Mouse (Mus musculus): ENCODE results near the gene Tor1a.
A peak's percentile ranks its signal among the peaks of the same experiment; 100 is the strongest.
"Not testable (repeated sequence)": the region's sequence is repeated elsewhere in the genome, so short reads cannot be mapped to it uniquely, and the experiment has no call there.

Tor1a gene

GRCm38 (mm10) chr2:30954797-30955196 lies 12.9 kb downstream of the Tor1a start:
- no peak for DNase-seq (ENCODE audit: low read depth)

DNA sequence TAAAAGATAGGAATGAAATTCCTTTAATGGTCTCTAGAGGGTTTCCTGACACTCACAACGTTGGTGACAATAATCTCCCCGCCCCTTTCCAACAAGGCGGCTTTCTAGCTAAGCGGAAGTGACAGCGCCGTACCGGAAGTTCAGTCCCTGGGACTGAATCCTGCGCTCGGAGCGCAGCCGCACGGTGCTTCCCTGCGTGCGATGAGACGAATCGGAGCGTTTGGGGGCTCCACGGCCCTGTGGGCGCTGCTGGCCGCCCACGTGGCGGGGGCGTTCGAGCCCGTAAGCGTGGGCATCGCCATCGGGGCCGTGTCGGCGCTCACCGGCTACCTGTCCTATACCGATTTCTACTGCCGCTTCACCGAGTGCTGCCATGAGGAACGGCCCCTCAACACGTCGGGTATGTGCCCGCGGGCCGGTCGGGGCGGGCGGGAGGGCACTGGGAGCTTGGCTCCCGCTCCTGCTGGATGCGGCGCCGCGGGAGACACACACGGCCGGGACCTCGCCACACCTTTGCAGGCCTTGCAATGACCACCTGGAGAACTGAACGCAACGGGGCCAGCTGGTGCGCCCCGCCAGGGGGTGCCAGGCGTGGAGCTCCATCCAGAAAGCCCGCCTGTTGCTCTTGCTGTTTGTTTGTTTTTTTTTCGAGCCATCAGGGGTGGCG lies 14.8 kb downstream of the Tor1a start, which contains the start of gene Tor1b:
TSS of gene Tor1b (plus strand) at position 136 of the 667 bp plus-strand sequence.
- peak; percentile 92 for DNase-seq (ENCODE audit: low read depth)

DNA sequence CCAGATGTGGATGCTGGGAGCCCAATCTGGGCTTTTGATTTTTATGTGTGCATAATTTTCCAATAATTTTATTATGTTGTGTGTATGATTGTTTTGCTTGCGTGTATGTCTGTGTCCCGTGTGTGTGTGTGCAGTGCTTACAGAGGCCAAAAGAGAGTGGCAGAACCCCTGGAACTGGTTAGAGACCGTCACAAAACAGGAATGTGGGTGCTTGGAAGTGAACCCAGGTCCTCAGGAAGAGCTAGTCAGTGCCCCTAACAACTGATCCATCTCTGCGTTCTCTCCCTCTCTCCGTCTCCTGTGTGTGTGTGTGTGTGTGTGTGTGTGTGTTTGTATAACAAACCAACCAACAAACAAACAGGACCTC lies 15.3 kb downstream of the Tor1a start:
- DNase-seq (ENCODE audit: low read depth): no peak

GRCm38 (mm10) chr2:30942603-30943011 lies 25.1 kb downstream of the Tor1a start:
- peak; percentile 90 for DNase-seq (ENCODE audit: low read depth)

- DNase-seq (ENCODE audit: low read depth): not testable (repeated sequence)
Measured at GRCm38 (mm10) chr2:30942116-30942515, 25.6 kb downstream of the Tor1a start.

GRCm38 (mm10) chr2:30941586-30941985 lies 26.1 kb downstream of the Tor1a start:
- DNase-seq (ENCODE audit: low read depth): no peak

DNA sequence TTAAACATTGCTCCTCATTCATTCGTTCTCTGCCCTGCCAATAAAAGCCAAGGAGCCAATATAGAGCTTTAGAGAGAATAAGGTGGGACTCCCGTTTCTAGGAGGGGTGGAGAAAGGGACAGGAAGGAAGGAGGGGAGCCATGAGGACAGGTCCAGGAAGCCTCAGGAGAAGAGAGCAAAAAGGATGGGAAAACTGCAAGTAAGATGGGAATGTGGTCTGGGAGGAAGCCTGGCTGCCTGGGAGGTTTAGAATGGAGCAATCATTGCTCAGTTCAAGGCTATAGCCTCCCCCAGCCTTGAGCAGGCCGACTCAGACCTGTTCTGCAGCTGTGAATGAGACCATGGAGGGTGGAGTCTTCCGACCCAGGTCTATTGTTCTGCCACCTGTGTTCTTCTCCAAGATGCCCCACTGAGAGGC lies 29.1 kb downstream of the Tor1a start:
- no peak for DNase-seq (ENCODE audit: low read depth)

DNA sequence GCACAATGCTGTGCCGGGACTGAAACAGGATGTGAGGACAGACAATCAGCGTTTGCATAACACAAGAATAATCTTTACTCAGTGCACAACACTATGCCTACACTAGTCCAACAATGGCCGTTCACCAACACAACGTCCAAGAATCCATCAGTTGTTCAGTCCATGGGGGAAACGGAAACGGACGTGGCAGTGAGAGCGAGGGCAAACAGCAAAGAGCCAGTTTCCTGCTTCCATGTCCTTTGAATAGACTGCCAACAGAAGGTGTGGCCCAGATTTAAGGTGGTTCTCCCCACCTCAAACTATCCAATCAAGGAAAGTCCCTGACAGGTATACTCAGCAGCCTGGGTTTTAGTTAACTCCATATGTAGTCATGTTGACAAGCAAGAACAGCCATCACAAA lies 30.0 kb downstream of the Tor1a start:
- DNase-seq (ENCODE audit: low read depth): no peak

DNA sequence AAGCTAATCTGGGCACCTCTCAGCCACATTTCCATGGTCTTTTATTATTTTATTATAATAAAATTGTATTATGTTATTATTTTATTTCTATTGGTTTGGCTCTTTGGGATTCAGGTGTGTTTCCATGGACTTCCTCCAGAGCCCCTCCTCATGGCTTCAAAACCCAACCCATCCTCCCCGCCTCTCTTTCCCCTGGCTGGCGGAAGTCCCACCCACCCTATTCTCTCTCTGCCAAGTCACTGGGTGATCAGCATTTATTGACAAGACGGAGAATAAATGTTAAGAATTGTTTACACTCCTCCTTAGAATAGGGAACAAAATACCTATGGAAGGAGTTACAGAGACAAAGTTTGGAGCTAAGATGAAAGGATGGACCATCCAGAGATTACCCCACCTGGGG lies 30.9 kb downstream of the Tor1a start:
- no peak for DNase-seq (ENCODE audit: low read depth)

DNA sequence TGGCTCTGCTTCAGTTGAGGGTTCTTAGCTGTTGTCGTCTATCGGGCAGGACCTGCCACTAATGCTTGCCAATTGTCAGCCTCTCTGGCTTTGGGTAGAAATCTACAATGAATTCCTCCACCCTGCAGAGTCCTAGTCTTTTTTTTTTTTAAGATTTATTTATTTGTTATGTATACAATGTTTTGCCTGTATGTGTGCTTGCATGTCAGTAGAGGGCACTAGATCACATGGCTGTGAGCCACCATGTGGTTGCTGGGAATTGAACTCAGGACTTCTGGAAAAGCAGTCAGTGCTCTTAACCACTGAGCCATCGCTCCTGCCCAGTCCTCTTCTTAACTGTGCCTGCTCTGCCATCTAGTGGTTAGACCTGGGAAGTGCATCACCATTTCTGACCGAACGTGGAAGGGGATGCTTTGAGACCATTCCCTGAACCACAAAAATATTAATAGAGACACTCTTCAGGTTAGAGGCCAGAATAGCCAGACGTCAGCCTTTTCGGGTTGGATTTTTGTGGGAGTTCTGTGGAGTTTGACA lies 33.7 kb downstream of the Tor1a start:
- DNase-seq (ENCODE audit: low read depth): peak; percentile 84

DNA sequence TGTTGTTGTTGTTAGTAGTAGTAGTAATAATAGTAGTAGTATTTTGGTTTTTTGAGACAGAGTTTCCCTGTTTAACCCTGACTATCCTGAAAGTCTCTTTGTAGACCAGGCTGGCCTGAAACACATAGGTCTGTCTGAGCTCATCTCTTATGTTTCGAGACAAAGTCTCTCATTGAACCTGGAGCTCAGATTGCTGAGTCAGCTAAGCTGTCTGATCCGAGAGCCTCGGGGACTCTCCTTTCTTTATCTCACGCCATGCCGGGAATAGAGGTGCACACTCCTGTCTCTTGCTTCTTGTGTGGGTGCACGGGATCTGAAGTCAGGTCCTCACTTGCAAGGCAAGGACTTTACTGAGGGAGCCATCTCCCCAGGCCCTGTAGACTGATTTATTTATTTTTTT lies 34.7 kb downstream of the Tor1a start:
- DNase-seq (ENCODE audit: low read depth): no peak

DNA sequence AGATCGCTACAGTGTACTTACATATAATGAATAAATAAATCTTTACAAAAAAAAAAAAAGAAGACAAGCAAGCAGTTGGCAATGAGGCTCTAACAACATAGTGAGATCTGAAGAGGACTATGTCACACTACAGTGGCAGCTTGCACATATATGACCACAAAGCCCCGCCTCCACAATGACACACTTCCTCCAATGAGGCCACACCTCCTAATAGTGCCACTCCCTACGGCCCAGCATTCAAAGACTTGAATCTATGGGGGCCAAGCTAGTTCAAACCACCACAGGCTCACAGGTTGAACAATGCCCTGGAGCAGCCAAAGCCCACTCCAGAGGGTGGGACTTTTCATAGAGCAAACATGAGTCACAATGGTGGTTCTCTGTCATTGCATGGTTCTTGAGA lies 35.8 kb downstream of the Tor1a start:
- DNase-seq (ENCODE audit: low read depth): no peak

- DNase-seq (ENCODE audit: low read depth): not testable (repeated sequence)
Measured at GRCm38 (mm10) chr2:30930846-30931245, 36.9 kb downstream of the Tor1a start.

- peak; percentile 37 for DNase-seq (ENCODE audit: low read depth)
Measured at GRCm38 (mm10) chr2:30929483-30930045, 38.2 kb downstream of the Tor1a start, which contains the start of gene Ptges. Ptges (minus strand) TSS chr2:30929863.

DNA sequence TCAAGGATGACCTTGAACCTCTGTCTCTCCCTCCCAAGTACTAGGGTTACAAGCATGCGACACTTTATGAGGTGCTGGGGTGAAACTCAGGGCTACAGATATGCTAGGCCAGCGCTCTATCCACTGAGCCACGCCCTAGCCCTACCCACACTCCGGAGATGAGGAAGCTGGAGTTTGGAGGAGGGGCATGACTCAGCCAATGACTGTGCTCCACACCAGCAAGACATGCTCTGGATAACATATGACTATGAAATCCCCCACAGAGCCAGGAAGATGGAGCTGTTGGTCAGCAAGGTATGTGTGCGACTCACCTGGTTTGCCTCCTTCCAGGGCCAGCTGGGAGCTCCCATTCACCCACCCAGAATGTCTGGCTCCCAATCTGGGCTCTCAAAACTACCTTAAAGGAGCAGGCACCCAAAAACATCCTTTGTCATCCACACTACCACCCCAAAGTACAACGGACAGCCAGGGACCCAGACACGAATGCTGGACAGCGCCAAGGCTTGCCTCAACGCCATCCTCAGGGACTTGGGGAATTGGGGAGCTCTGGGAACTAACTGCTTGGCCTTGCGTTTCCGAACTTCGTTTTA lies 38.7 kb downstream of the Tor1a start:
- DNase-seq (ENCODE audit: low read depth): no peak

- DNase-seq (ENCODE audit: low read depth): peak; percentile 86
Measured at GRCm38 (mm10) chr2:30927844-30928628, 39.7 kb downstream of the Tor1a start.

GRCm38 (mm10) chr2:30927151-30927781 lies 40.5 kb downstream of the Tor1a start:
- DNase-seq (ENCODE audit: low read depth): no peak

DNA sequence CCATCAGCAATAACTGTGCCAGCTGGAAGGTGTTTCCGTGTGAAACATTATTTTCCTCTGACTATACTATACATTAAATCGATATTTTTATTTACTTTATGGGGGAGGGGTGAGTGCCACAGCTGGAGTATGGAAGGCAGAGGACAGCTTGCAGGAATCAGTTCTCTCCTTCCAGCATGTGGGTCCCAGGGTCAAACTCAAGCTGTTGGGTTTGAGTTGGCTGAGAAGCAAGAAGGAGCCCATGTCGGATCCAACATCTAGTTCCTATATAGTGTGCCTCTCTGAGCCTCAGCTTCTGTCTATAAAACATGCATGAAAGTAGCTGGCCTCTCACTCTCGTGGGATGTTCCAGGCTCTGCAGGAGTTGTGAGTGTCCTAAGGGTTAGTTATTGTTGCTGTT lies 41.4 kb downstream of the Tor1a start:
- DNase-seq (ENCODE audit: low read depth): no peak

GRCm38 (mm10) chr2:30925181-30925580 lies 42.6 kb downstream of the Tor1a start:
- no peak for DNase-seq (ENCODE audit: low read depth)

GRCm38 (mm10) chr2:30923099-30923498 lies 44.6 kb downstream of the Tor1a start:
- no peak for DNase-seq (ENCODE audit: low read depth)

GRCm38 (mm10) chr2:30920216-30920615 lies 47.5 kb downstream of the Tor1a start:
- DNase-seq (ENCODE audit: low read depth): no peak

DNA sequence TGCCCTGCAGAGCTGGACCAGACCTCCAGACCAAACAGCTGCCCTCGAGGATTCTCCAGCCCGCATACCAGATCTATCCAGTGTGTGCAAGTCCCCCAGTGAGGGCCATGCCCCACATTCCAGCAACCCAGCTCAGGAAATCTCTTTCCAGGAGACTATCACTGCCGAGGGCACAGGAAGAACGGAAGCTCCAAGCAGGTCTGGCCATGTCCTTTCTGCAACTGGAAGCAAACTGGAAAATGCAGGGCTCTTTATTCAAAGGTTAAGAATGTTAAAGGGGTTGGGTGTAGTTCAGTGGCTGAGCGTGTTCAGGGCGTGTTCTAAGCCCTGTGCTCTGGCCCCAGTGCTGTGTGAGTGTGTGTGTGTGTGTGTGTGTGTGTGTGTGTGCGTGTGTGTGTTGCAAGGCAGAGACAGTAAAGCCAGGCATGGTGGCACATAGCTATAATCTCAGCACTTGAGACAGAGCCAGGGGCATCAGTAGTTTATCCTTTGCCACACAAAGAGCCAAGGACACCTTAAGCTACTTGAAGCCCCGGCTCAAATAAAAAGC lies 48.9 kb downstream of the Tor1a start:
- no peak for DNase-seq (ENCODE audit: low read depth)

Data from naive thymus-derived CD4-positive, alpha-beta T cell, adult 2 months (primary cell).